Mouse (Mus musculus): ENCODE results near the gene Btbd8. TPM values are rescaled to one million over a fixed set of nuclear protein-coding genes. Genes with fewer than 3 reads are reported as not detected.

Btbd8 gene
- total RNA-seq, 4 experiments from 2014 or later, result 6.2 to 7.1 (median 6.5) TPM

DNA sequence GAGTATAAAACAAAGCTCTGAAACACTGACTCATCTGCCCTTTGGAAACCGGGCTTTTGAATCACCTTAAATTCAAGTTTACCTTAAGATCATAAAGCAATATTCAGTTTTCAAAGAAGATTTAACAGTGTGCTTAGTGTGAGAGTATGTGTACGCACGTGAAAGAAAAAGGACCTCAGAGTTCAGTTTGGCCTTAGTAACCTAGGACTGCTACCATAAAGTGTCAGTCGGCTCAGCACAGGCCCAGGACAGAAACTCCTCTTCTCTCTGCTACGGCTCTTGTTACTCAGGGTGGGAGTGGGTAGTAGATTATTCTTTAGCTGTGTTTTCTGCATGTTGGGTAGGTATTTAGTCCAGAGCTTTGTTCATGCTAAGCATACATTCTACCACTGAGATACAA lies 11.8 kb downstream of the Btbd8 start:
- DNase-seq (ENCODE audit: low spot score in 2 of 2), result no peak

DNA sequence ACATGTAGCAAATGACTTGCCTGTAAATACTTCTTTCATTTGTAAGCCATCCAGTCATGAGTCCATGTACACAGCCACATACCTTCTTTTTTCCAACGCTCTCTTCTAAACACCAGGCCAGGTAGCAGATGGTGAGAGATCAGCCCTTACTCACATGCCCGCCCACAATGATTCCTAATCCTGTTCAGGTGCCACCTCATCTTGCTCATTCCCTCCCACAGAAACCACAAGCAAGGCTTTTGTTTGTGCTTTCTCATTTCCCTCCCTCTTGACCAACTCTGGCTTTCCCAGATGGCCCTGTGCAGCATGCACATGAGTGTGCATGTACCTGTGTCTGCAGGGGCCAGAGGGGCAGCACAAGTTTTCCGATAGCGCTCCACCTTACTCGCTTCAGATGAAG lies 12.5 kb downstream of the Btbd8 start:
- DNase-seq (ENCODE audit: low spot score in 2 of 2), result no peak

DNA sequence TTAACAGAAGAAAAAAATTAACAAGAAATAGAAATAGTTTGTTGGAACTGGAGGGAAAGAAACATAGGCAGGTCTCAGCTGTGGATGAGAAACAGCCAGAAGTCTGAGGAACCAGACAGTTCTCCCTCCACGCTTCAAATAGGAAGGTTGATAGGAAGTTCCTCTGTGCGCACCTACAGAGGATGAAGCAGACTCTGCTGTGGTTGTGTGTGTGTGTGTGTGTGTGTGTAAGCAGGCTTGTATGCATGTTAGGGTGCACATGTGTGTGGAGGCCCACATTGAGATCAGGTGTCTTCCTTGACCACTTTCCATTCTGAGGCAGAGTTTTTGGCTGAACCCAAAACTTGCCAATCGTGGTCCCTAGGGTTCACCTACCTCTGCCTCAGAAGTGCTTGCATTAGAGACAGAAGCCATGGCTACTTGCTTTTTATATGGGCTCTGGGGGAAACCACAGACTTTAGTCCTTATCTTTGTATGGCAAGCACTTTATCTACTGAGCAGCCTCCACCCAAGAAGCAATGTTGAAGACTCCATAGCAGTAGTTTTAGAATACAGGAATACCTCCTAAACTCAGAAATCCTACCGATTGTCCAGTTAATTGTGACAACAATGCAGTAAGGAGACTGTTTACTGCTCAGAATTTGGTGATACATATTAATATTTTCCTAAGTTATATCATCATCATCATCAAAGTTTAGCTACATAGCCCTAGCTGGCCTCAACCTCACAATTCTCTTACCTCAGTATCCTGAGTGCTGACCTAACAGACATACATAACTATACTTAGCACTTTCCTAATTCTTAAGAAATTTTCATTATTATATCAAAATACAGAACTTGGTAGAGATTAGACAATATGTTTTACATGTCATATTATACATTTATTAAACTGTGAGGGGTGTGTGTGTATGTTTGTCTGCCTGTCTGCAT lies 24.6 kb downstream of the Btbd8 start:
- no peak for DNase-seq (ENCODE audit: low spot score in 2 of 2)

DNA sequence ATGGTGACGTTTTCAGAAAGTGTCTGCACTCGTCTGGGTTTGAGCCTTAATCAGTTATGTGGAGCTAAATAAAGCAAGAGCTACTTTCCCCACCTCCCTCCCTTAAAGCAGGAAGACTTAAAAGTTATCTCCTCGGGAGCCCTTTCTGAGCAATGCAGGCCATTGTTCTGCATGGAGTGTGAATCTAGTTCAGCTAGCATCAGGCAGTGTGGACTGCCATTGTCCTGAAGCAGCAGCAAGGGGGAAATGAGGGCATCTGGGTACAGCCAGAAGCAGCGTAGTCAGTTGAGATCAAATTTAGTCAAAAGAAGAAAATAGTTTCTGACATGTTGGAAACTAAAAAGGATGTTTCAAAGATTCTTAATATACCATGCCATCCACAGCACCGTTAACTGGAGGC lies 28.7 kb downstream of the Btbd8 start:
- DNase-seq (ENCODE audit: low spot score in 2 of 2), result no peak

DNA sequence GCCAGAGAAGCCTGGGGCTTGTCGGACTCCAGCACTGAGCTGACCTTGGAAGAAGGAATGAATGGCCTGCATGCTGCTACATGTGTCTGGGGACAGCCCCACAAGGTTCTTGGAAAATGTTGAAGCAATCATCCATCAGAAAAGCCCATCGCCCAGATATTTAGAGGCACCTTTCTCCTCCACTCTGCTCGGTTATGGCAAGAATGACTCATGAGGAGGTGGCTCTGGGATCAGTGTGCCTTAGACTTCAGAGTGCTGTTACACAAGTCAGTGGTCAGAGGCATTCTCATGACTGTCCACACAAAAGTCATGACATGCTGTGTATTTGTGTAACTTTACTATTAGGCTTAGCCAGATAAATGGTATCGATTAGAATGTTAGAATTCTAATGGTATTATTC lies 29.3 kb downstream of the Btbd8 start:
- DNase-seq (ENCODE audit: low spot score in 2 of 2), result no peak

DNA sequence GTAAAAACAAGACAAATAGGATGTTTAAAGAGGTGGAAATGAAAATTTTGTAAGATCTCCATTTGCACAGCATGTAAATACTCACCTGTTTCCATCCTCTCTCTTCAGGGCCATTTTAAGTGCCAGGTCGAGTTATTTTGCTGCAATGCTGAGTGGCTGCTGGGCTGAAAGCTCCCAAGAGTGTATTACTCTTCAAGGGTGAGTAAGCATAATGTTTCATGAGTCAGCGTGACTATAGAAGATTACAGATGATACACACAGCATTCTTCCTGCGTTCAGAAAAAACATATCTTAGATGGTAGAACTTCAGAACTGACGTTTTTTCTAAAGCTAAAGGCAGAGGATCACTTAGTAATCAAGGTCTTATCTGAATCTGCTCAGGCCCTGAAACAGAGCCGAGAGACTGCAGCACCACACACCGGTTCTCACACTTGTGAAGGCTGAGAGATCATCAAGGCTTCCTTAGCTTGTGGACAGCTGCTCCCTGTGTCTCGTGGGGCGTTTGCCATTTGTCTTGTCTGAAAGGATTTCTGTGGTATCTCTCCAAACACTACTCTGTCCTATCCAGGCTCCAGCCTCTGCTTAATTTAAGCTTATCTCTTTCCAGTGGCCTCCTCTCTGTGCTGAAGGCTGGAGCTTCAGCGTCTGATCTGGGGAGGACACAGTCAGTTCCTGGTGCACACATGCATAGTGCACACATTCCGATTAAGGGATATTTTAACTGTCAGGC lies 33.0 kb downstream of the Btbd8 start:
- DNase-seq (ENCODE audit: low spot score in 2 of 2), result no peak

DNA sequence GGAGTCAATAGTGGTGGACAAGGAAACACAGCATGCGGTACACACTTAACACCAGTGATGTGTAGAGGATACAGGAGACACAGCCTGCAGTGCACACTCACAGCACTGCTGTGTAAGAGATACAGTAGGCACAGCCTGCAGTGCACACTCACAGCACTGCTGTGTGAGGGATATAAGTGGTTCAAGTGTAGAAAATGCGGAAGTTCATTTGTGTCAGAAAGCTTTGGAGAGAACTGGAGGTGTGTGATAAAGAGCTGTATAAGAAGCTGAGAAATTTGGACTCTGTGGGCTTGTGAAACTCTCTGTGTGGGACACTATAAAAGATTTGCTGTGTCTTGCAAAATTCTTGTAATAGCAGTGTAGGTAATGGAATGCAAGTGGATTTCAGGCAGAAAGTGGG lies 42.4 kb downstream of the Btbd8 start:
- no peak for DNase-seq (ENCODE audit: low spot score in 2 of 2)

DNA sequence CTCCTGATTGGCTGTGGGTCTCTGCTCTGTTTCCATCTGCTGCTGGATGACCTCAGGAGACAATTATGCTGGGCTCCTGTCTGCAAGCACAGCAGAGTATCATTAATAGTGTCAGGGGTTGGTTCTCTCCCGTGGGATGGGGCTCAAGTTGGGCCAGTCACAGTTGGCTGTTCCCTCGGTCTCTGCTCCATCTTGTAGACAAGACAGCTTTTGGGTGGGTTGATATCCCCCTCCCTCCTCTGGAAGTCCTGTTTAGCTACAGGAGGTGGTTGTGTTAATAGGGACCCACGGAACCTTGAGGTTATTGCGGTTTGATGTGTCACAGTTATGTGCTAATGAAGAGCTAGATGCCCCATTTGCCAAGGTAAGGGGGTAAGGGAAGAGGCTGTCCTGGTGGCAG lies 51.2 kb downstream of the Btbd8 start:
- DNase-seq (ENCODE audit: low spot score in 2 of 2), result no peak

DNA sequence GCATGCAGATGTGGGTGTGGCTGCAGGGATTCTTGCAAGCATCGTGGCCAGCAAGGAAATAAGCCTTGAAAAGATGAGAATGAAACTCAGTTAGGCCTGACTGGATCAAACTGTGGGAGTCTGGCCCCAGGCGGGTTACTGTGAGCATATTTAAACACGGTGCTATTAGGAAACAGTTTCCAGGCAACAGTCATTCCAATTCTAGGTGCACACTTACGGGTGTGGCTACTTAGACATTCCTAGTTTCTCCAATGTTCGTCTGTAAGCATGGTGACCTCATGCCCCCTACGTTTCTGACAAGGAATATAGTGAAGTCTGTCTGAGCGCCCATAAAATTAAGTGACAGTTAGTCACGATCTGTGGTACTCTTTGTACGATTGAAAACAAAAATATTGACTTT lies 53.2 kb downstream of the Btbd8 start:
- DNase-seq (ENCODE audit: low spot score in 2 of 2), result no peak

DNA sequence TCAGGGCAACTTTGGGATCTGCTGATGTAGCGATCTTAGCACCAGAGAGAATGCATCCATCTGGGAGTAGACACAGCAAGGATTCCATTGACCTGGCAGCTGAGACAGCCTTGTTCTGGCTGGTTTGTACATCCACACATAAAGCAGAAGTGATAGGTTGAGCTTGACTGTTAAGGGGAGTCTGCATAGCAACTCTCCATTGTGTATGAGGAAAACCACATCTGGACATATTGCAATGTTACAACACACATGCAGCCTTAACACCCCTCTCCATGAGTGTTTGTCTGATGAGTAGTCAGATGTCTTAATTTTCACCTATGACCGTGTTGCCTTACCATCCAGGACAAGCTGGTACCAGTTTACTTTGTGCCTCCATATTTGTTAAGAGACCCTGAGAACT lies 54.7 kb downstream of the Btbd8 start:
- no peak for DNase-seq (ENCODE audit: low spot score in 2 of 2)

DNA sequence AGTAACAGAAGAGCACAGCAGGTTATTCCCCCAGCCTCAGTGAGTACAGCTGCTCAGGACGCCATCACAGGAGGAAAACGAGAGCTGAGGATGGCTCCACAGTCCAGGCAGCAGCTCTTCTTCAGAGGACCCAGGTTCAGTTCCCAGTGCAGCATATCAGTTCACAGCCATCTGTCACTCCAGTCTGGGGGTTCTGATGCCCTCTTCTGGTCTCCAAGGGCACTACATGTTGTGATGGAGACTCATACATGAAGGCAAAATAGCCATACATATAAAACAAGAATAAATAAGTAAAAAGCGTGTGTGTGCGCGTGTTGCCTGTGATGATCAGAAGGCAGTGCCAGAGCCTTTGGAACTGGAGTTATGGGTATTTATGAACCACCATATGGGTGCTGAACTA lies 57.0 kb downstream of the Btbd8 start:
- DNase-seq (ENCODE audit: low spot score in 2 of 2), result no peak

DNA sequence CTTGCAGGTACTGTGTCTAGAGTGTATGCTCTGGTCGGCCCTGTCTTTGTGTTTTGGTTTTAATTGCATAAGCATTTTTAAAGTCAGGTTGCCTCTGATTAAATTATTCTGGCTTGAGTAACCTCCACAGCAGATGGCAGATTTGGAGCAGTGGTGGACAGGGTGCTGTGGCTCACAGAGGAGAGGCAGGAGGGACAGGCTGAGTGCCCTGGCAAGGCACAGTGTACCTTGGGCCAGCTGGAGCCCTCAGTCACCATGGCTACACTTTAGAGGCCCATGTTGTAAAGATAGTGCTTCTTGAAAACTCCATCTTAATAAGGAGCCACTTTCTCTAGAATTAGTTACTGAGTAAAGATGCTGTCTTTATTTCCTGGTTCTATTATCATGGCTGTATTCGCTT lies 58.2 kb downstream of the Btbd8 start:
- DNase-seq (ENCODE audit: low spot score in 2 of 2), result no peak

DNA sequence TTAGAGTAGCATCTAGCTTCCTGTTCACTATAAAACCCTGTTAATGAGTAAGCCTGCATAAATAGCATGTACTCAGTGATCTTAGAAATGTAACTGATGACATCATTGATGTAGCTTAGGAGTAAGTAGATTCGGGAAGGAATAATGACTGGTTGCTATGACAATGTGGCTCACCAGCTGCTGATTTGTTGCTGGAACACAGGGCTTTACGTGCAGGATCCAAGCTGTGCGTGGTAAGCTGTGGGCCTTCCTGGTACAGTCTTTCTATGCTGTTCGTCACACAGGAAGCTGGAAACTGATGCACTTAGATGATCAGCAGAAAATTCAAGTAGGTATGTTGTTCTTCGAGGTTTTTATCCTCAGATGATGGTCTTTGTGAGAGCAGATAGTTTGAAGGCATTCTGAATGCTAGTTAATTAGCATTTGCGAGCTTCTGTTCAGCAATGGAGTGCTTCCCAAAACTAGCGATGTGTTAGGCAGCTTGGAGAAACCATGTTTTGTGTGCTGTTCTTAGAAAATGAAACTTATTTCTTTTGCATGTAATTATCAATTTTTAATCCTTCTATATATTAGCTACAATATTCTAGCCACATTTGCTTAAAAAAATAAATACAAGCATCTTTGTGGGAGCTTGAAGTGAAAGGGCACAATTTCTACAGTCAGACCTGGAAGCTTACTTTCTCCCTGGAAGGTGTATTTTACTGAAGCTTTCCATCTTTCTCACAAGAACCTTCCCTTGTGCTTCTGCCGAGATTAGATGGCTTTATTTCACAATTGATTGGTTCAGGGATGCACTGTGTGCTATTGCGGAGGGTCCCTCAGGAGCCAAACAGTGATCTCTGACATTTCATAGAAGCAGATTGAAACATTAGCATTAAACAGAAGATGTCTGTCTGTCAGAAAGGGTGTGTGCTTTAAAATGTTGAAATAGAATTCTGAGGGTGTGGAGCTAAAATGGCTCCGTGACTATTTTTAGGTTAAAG lies 60.0 kb downstream of the Btbd8 start:
- DNase-seq (ENCODE audit: low spot score in 2 of 2), result no peak

DNA sequence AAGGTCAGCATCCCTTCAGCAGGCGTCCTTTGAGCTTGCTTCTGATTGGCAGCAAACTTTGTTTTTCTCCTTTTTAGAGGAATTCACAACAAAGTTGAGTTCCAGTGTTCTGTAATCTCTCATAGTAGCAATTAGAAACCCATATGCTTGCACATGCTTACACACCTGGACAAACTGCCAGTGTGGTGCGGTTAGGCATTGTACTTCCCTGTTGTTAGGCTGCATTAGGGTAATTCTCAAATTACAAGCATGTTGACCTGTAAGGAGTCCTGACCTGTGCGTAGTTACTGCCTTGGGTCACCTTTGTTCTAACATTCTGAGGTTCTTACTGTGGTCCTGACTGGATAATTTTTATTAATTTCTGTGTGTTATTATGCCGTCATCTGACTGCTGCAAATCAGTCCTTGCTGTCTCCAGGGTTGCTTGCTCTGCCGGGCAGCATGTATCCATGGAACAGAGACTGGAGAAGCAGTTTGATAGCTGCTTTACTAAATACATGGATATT lies 61.1 kb downstream of the Btbd8 start:
- DNase-seq (ENCODE audit: low spot score in 2 of 2), result no peak

DNA sequence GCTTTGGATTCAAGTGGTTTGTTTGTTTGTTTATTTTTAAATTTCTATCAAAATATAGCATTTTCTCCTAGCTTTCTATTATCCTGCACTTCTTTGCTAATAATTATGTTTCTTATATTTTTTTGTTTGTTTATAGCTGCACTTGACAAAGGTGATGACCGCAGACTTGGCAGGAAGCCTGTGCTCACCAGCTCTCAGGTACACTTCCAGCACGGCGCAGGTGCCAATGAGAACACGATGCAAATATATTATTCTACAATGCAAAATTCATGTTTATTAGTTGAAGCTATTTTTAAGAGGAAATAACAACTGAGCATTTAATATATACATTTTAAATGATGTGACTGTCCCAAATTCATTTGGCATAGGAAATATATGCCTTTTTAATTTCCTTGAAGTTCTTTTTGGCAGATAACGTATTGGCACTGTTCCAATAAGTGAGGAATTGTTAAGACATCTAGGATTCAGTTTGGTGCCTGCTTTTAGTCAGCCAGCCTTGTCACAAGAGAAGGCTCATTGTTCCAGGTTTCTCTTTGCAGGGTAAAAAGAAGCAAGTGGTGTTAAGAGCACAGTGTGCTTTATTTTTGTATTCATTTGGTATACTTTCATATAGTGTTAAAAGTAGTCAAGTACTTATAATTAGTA lies 62.2 kb downstream of the Btbd8 start:
- DNase-seq (ENCODE audit: low spot score in 2 of 2), result no peak

DNA sequence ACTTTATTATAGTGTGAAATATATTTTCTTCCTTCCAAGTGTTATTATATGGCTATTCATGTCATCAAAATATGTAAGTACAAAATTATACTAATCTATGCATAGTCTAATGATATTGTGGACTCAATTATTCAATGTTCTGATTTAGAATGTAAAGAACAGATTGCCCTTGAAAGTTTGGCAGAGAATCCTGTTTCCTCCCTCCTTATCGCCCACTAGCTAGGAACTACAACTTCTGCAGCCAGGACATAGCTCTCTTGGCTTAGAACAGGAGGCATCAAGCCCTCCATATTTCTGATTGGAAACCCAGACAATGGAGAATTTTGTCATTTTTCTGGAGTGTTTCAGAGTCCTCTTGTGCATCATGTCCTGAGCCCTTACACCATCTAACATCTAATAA lies 62.9 kb downstream of the Btbd8 start:
- DNase-seq (ENCODE audit: low spot score in 2 of 2), result no peak

DNA sequence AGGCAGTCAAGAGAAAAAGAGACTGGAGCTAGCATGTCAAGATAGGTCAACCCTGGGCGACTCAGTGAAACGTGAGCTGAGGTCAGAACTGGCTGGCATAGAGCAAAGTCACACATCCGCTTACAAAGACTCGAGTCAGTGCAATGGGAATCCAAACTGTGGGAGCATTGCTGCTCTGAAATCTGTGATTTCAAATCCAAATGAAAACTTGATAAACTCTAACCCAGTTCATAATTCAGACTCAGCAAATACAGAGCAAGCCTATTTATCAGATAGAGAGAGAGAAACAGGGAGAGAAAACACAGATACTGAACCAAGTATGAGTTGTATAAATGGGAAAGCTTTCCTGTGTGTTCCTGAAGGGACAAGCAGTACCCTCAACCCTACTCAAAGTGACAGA lies 69.5 kb downstream of the Btbd8 start, which contains the start of gene Gm42669:
Gene Gm42669 (plus strand): TSS at position 301 of the 400 bp plus-strand sequence.
- no peak for DNase-seq (ENCODE audit: low spot score in 2 of 2)

DNA sequence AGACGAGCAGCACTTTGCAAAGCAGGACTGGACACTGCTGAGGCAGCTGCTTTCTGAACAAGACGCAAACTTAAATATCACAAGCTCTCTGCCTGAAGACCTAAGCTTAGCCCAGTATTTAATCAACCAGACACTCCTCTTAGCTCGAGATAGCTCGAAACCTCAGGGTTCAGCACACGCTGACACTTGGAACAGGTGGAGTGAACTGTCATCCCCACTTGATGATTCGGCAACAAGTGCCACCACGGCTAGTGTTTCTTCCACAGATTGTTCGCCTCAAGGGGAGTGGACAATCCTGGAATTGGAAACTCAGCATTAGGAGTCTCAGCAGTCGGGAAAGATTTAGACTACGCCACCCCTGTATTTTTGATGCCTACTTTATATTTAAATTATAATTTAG lies 72.7 kb downstream of the Btbd8 start:
- peak; percentile 14 to 43 for DNase-seq (ENCODE audit: low spot score in 2 of 2)

DNA sequence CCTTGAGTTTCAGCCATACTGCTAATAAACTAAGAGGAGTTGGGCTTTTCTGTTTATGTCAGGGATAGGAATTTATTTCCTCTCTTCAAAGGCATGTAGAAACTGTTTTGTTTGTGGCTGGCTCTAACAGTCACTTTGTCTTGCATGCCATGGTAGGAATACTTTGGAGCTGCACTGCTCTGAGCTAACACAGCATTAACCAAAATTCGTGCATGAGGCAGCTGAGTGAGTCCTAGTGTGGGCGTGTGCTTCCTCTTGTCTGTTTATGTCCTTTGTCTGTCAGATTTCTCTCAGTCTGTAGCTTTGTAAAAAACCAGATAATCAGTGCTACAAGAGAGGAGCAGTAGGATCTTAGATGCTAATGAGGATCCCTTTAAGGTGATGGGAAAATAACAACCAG lies 73.5 kb downstream of the Btbd8 start:
- DNase-seq (ENCODE audit: low spot score in 2 of 2), result no peak

DNA sequence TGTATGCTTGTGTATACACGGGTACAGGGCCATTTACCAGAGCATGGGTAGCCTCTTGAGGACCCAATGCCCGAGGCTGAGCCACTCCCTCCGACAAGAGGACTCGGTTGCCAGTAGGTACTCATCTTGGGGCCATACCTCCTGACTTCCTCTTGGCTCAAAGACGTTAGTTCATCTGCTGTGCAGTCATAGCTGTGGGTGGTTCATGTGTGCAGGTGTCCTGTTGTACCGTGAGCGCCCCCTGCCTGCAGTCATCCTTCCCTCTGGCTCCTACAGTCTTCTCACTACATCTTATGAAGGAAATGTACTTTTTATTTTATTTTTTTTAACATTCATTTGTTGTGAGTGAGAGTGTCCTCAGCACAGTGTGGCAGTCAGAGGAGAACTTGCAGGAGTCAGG lies 75.8 kb downstream of the Btbd8 start:
- DNase-seq (ENCODE audit: low spot score in 2 of 2), result peak in 1 of 2 experiments; percentile 12

DNA sequence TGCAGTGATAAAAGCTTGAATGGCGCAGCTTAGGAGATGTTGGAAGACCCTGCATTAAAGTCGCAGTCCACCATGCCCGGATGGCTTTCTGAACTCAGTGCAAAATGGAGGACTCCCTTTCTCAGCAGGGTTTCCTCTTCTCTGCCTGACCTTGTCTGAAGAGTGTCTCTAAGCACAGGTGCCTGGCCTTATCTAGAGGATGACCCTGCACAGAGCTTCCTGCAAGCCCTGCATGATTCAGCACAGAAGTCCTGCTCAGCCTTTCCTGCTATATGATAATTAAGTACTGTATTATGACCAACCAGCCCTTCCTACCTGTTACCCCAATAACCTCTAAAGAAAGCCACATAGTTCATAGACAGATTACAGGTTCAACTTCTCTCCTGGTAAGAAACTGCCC lies 77.7 kb downstream of the Btbd8 start:
- no peak for DNase-seq (ENCODE audit: low spot score in 2 of 2)

Data from gastrocnemius, adult 8-10 months (tissue).